In genomic region chr16:92415702-92416118, GRCm38 (mm10) we compare ENCODE assay signal across 11 mouse cellular contexts. TPM values are rescaled to one million over a fixed set of nuclear protein-coding genes. Genes with fewer than 3 reads are reported as not detected.
DNase-seq lines count a peak whose midpoint lies in the region; ATAC-seq and TF ChIP-seq lines count a peak whose summit lies in the region.
"Had no signal": no experiment of that assay in that cellular context is flagged by ENCODE, and none has a peak within 500 bp of the region (broad histone marks: within the 10 kb centered on the region; RNA-seq: fewer than 3 reads in every experiment).

No protein-coding gene starts in this region.

- TF ChIP-seq POLR2A in heart, adult 2 months (IDR thresholded peaks at IDR 0.05; ENCODE audit: insufficient read depth, low read depth, low read length), result 0 out of 2 replicates have a peak, but pooled peaks have one; percentile 12
- TF ChIP-seq POLR2A in spleen, adult 2 months (IDR thresholded peaks at IDR 0.05; ENCODE audit: low read depth, low read length), result no peak

- intact Hi-C loops in heart, adult 2 months (cut with DNase I), result loop anchor here (2.0 to 10.0 kb wide), 2 partner anchors 13 to 1601 kb away; partner anchors contain the start of gene Urb1
- intact Hi-C loops in heart, postnatal 10 days (cut with DNase I), result no loop called here

- no peaks in the 10 kb centered on the region for H3K79me2 ChIP-seq in heart, adult 2 months (replicated peaks; ENCODE audit: control insufficient read depth, insufficient read depth, low read length)

- no peaks in the 10 kb centered on the region for H3K27me3 ChIP-seq in heart, adult 2 months (ENCODE audit: control insufficient read depth, insufficient read depth, low read length)
- H3K27me3 ChIP-seq in spleen, adult 2 months (ENCODE audit: control insufficient read depth, insufficient read depth, low read length), result no peaks in the 10 kb centered on the region
- H3K27me3 ChIP-seq in liver, embryonic 15.5 days, result no peaks in the 10 kb centered on the region
- no peaks in the 10 kb centered on the region for H3K27me3 ChIP-seq in stomach, embryonic 16.5 days (ENCODE audit: control insufficient read depth, insufficient read depth, low read length)

- no peak overlapping the region for H3K9ac ChIP-seq in heart, adult 2 months (ENCODE audit: low read depth, low read length)
- H3K9ac ChIP-seq in liver, embryonic 15.5 days, result no peak overlapping the region
- H3K9ac ChIP-seq in stomach, embryonic 16.5 days (ENCODE audit: low read length), result 0 out of 2 replicates have a peak overlapping the region, but pooled peaks have one; percentile 16

- DNase-seq in heart, adult 2 months, result peak in 1 of 2 experiments; percentile 45
- no peak for DNase-seq in heart, postnatal 10 days
- DNase-seq in spleen, adult 2 months (ENCODE audit: low read depth in 1 of 2, low spot score in 2 of 2), result peak; percentile 8 to 20
- DNase-seq in spleen, postnatal 14 days (ENCODE audit: low spot score in 2 of 2), result no peak
- DNase-seq in left cerebral cortex, adult 8-10 months (ENCODE audit: low spot score in 2 of 2), result no peak
- no peak for DNase-seq in ovary, postnatal 10 days (ENCODE audit: low spot score)
- DNase-seq: thymus, postnatal 25 days had no signal

- no peak for TF ChIP-seq CTCF in heart, adult 2 months (IDR thresholded peaks at IDR 0.05)
- no peak for TF ChIP-seq CTCF in spleen, adult 2 months (IDR thresholded peaks at IDR 0.05; ENCODE audit: extremely low read depth, insufficient read depth, insufficient read length, insufficient replicate concordance)

- no peak for TF ChIP-seq EP300 in heart, adult 2 months (IDR thresholded peaks at IDR 0.05; ENCODE audit: insufficient read depth, low read depth, low read length)

- H3K36me3 ChIP-seq in heart, adult 2 months (ENCODE audit: control insufficient read depth, insufficient read depth, low read length), result no peaks in the 10 kb centered on the region
- no peaks in the 10 kb centered on the region for H3K36me3 ChIP-seq in spleen, adult 2 months (ENCODE audit: control insufficient read depth, insufficient read depth, low read length)
- H3K36me3 ChIP-seq in liver, embryonic 15.5 days (replicated peaks), result no peaks in the 10 kb centered on the region
- H3K36me3 ChIP-seq in stomach, embryonic 16.5 days (ENCODE audit: control insufficient read depth, insufficient read depth, low read length), result no peaks in the 10 kb centered on the region

- no peak for ATAC-seq in liver, embryonic 15.5 days (ENCODE audit: insufficient read depth)
- ATAC-seq in stomach, embryonic 16.5 days (ENCODE audit: insufficient read depth, low FRiP score), result no peak; the same call in 1 of the 2 replicates
- ATAC-seq: forebrain, embryonic 16.5 days had no signal

- 37% methylated on average over 7 of the region's 7 CpGs for WGBS in heart, adult 2 months
- 13% methylated on average over 7 of the region's 7 CpGs for WGBS in spleen, adult 2 months
- WGBS in liver, embryonic 15.5 days (ENCODE audit: insufficient replicate concordance), result 26% methylated on average over 7 of the region's 7 CpGs
- WGBS in stomach, embryonic 16.5 days, result 54% methylated on average over 7 of the region's 7 CpGs

- H3K4me1 ChIP-seq in heart, adult 2 months (ENCODE audit: control insufficient read depth, insufficient read depth, low read length), result peaks cover 20% of the 10 kb centered on the region
- peaks cover 16% of the 10 kb centered on the region for H3K4me1 ChIP-seq in spleen, adult 2 months (ENCODE audit: control insufficient read depth, insufficient read depth, insufficient read length)
- H3K4me1 ChIP-seq in liver, embryonic 15.5 days (replicated peaks), result peaks cover 20% of the 10 kb centered on the region
- 0 out of 2 replicates have a peak, but pooled peaks cover 8% of the 10 kb centered on the region for H3K4me1 ChIP-seq in stomach, embryonic 16.5 days (ENCODE audit: control insufficient read depth, insufficient read depth, low read length)

- no peaks in the 10 kb centered on the region for H3K9me3 ChIP-seq in liver, embryonic 15.5 days (replicated peaks)
- no peaks in the 10 kb centered on the region for H3K9me3 ChIP-seq in stomach, embryonic 16.5 days (replicated peaks; ENCODE audit: control insufficient read depth, low read length)

- peak overlapping the region; percentile 58 for H3K27ac ChIP-seq in heart, adult 2 months
- peak overlapping the region; percentile 78 for H3K27ac ChIP-seq in spleen, adult 2 months (ENCODE audit: insufficient read depth, low read length)
- H3K27ac ChIP-seq in liver, embryonic 15.5 days (replicated peaks), result peak overlapping the region; percentile 60
- peak overlapping the region; percentile 75 for H3K27ac ChIP-seq in stomach, embryonic 16.5 days (ENCODE audit: low read length)

- H3K4me2 ChIP-seq in liver, embryonic 15.5 days, result no peak overlapping the region
- H3K4me2 ChIP-seq in stomach, embryonic 16.5 days (ENCODE audit: low read depth, low read length), result no peak overlapping the region

- H3K4me3 ChIP-seq in heart, adult 2 months, result no peak overlapping the region
- H3K4me3 ChIP-seq in spleen, adult 2 months (ENCODE audit: extremely low read depth, insufficient read depth, insufficient read length), result no peak overlapping the region
- no peak overlapping the region for H3K4me3 ChIP-seq in liver, embryonic 15.5 days (replicated peaks)
- no peak overlapping the region for H3K4me3 ChIP-seq in stomach, embryonic 16.5 days (replicated peaks; ENCODE audit: low read length)
- H3K4me3 ChIP-seq: left cerebral cortex, adult 2 months had no signal

RNA-seq across cellular contexts. Expression of gene Rcan1, which starts 55.0 kb away (rescaled TPM):
- total RNA-seq in heart, adult 2 months (2021), result 100 to 1,000 TPM in 1 of 2 experiments, 10 to 100 TPM in 1; 63.0 to 112 TPM
- 40.7 and 61.8 TPM in 2 replicates for polyA plus RNA-seq in heart, adult 2 months (2012; rRNA removed)
- 10 to 100 TPM; 87.4 to 90.2 TPM for total RNA-seq in heart, postnatal 10 days (2021)
- polyA plus RNA-seq in spleen, adult 2 months (2012; rRNA removed), result 6.4 and 8.7 TPM in 2 replicates
- polyA plus RNA-seq in liver, embryonic 15.5 days (2015; fragmentation: Nextera tagmentation; extraction: Ambion mirVana), result 9.1 and 9.3 TPM in 2 replicates
- 19.6 and 21.6 TPM in 2 replicates for polyA plus RNA-seq in stomach, embryonic 16.5 days (2015; fragmentation: Nextera tagmentation; extraction: Ambion mirVana)
- 10 to 100 TPM; 50.9 to 58.6 (median 52.5) TPM for total RNA-seq in left cerebral cortex, adult 8-10 months (2022)

RNA-seq across cellular contexts. Expression of gene Kcne1, which starts 56.4 kb away (rescaled TPM):
- 10 to 100 TPM in 1 of 2 experiments, 1 to 10 TPM in 1; 6.9 to 11.6 TPM for total RNA-seq in heart, adult 2 months (2021)
- polyA plus RNA-seq in heart, adult 2 months (2012; rRNA removed), result 34.8 and 36.5 TPM in 2 replicates
- total RNA-seq in heart, postnatal 10 days (2021), result 100 to 1,000 TPM; 415 to 442 TPM
- polyA plus RNA-seq in spleen, adult 2 months (2012; rRNA removed), result not detected in 2 replicates
- not detected in 2 replicates for polyA plus RNA-seq in liver, embryonic 15.5 days (2015; fragmentation: Nextera tagmentation; extraction: Ambion mirVana)
- 0.92 and 1.6 TPM in 2 replicates for polyA plus RNA-seq in stomach, embryonic 16.5 days (2015; fragmentation: Nextera tagmentation; extraction: Ambion mirVana)
- under 1 TPM in 1 of 4 experiments, not detected in 3; 0.24 TPM for total RNA-seq in left cerebral cortex, adult 8-10 months (2022)
- total RNA-seq: left cerebral cortex, adult 2 months had no signal

Comparison
In these comparisons a context has a peak if more than half of its experiments do, and no peak if none do; other contexts are left out.
1. DNase-seq: peak in spleen, adult 2 months (2 of 2); none in heart, postnatal 10 days (0 of 2), spleen, postnatal 14 days (0 of 2), left cerebral cortex, adult 8-10 months (0 of 2) and ovary, postnatal 10 days (single experiment).
2. RNA of gene Kcne1, which starts 56.4 kb away (polyA plus RNA-seq): 34.8 to 36.5 TPM in heart, adult 2 months; 0.92 to 1.6 TPM in stomach, embryonic 16.5 days, not detected in liver, embryonic 15.5 days and not detected in spleen, adult 2 months; every median in the first group is over 10 times any median in the second.
3. Peak in every context shown above with its lines, with median percentiles within 50 percentile points of each other: H3K27ac ChIP-seq.